Mouse (Mus musculus): ENCODE results near the gene Tnfsf12.
"Not testable (repeated sequence)": the region's sequence is repeated elsewhere in the genome, so short reads cannot be mapped to it uniquely, and the experiment has no call there.

Tnfsf12 gene

DNA sequence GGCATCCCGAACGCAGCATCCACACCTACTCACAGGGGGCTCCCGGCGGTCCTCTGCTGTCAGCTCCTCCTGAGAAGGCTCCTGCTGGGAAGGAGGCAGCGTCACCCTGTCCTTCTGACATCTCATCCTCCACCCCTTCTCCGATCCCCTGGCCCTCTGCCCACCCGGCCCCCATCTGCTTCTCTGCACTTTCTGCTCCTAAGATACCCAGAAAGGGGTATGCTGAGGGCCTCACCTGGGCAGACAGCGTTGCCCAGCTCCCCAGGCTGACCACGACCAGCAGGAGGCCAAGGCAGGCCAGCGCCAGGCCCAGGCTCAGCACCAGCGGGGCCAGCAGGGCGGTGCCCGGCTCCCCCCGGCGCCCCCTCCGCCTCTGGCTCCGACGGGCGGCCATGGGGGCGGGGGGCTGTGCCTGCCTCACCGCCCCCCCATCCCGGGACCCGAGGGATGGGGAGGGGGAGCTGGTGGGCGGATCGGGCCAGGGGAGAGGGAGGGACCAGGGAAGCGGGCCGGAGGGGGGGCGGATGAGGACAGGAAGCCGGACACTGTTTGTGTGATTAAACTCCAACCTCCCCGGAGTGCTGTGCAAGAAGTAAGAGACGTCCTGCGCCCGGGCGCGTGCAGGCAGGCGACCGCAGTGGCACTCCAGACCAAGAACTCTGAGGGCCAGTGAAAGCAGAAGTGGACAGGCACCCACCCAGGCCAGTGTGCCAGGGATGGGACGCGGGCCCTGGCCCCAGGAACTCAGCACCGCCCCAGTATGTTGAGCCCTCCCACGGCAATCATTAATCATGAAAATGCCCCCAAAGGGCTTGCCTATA, at the start of gene Tnfsf12, which contains the start of gene Tnfsfm13:
TSS of gene Tnfsf12 (minus strand) at position 489 of the 821 bp plus-strand sequence.
TSS of gene Tnfsfm13 (minus strand) at position 738 of the 821 bp plus-strand sequence.
- in situ Hi-C loops (cut with MboI, MseI): no loop called here

GRCm38 (mm10) chr11:69731408-69731807, 35.8 kb upstream of the Tnfsf12 start:
- in situ Hi-C loops (cut with MboI, MseI): not testable (repeated sequence)

DNA sequence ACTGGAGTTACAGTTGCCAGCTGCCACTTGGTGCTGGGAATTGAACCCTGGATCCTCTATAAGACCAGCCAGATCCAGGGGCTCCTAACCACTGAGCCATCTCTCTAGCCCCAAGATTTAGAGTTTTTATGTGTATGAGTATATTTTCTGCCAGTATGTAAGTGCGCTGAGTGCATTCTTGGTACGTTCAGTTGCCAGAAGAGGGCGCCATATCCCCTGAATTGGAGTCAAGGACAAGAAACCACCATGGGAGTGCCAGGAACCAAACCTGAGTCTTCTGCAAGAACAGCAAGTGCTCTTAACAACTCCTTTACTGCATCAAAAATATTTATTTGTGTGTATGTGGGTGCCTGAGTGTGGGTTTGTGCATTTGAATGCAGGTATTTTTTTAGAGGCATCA, 33.4 kb upstream of the Tnfsf12 start:
- in situ Hi-C loops (cut with MboI, MseI): no loop called here

GRCm38 (mm10) chr11:69725951-69726350, 30.3 kb upstream of the Tnfsf12 start:
- in situ Hi-C loops (cut with MboI, MseI): no loop called here

DNA sequence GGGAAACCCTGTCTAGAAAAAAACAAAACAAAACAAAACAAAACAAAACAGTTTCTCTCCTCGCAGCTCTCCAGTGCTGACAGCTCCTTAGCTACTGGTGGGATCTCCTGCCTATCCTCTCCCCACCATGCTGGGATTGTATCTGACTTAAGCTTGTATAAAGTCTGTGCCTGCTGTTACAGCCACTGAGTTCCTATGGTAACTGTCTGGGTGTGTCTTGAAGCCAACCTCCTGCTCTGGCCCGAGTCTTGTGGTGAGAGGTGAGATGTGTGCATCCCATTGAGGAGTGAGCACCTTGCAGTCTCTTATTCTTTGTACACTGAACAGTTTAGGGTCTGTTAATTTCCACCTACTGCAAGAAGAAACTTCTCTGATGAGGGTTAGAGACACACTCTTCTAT, 27.4 kb upstream of the Tnfsf12 start:
- in situ Hi-C loops (cut with MboI, MseI): loop anchor here (5.0 kb wide), 1 partner anchor 36 kb away; the partner anchor contains the start of gene Tnfsf13

GRCm38 (mm10) chr11:69720852-69721251, 25.2 kb upstream of the Tnfsf12 start:
- in situ Hi-C loops (cut with MboI, MseI): loop anchor here (5.0 kb wide), 1 partner anchor 34 kb away; the partner anchor contains the start of gene Tnfsf13

- in situ Hi-C loops (cut with MboI, MseI): no loop called here
These were observed 23.8 kb upstream of the Tnfsf12 start for GRCm38 (mm10) chr11:69719423-69719822.

DNA sequence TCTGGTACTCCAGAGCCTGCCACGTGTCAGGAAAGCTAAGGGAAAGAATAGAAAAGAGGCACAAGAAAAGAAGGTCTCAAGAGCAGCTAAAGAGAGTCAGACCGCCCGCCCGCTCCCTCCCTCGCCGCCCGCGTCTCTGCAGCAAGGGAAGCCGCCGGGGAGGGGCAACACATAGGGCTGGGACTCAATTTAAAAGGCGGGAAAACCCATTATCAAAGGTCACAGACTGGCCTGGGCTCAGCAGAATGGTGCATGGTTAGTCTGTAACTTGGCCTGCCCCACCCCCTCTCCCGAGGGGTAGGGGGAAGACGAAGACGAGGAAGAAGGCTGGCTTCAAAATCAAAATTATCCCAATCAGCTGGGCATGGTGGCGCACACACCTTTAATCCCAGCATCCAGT, 23.0 kb upstream of the Tnfsf12 start:
- in situ Hi-C loops (cut with MboI, MseI): no loop called here

DNA sequence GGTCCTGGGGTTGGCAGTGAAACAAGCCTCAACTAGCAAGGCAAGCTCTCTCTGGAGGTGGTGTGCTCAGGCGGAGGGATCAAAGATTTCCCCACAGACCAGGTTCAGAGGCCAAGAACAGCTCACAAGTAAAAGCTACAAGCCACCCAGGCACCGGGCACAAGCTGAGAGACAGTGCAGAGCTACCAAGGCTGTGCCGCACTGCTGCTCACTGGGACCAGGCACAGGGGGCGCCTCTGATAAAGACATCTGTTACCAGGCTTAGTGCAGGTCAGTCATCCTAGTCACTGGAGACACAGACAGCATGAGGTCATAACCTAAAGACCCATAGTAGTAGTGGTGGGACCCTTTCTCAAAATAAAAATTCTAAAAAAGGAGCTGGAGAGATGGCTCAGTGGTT, 21.3 kb upstream of the Tnfsf12 start:
- in situ Hi-C loops (cut with MboI, MseI): no loop called here

DNA sequence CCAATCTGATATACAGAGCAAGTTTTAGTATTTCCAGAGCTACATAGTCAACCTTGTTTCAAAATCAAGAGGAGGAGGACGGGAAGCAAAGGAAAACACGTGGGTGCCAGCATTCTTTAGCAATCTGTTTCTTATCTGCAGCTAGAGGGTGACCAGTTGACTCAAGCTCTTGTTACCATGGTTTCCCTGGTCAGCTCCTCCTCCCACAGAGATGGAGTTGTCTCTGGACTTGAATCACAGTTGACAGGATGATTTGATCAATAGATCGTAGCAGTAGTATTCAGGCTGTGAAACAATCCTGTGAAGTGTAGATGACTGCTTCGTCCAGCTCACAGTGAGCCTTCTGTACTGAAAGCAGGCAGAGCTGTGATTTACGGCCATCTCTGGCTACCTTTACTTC, 20.3 kb upstream of the Tnfsf12 start:
- in situ Hi-C loops (cut with MboI, MseI): no loop called here

GRCm38 (mm10) chr11:69715482-69715881, 19.8 kb upstream of the Tnfsf12 start:
- in situ Hi-C loops (cut with MboI, MseI): no loop called here

GRCm38 (mm10) chr11:69714636-69715329, 19.1 kb upstream of the Tnfsf12 start:
- in situ Hi-C loops (cut with MboI, MseI): no loop called here

DNA sequence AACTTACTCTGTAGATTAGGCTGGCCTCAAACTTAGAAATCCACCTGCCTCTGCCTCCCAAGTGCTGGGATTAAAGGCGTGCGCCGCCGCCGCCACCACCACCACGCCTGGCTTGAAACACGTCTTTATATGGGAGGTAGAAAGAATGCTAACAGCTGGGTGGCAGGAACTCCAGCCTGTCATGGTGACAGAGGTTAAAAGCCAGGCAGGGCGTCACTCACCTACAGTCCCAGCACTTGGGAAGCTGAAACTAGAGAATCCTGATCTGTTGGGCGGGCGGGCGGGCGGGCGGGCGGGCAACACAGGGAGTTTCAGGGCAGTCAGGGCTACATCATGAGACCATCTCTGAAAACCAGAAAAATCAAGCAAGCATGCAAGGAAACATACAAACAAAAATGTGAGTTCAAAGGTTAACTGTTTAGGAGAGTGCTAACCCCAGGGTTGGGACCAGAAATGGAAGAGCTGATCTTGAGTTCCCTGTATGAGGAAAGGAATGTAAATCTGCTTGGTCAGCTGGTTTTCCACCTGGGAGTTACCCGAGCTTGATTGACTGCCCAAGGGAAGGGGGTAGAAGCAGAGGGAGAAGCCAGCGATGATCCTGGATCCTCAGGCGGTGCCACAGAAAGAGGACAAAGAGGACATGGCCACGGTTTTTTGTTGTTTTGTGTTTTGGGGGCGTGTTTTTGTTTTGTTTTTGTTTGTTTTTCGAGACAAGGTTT, 17.5 kb upstream of the Tnfsf12 start:
- in situ Hi-C loops (cut with MboI, MseI): no loop called here

- in situ Hi-C loops (cut with MboI, MseI): no loop called here
These were observed 15.4 kb upstream of the Tnfsf12 start for GRCm38 (mm10) chr11:69711082-69711481.

- in situ Hi-C loops (cut with MboI, MseI): no loop called here
These were observed 14.8 kb upstream of the Tnfsf12 start for GRCm38 (mm10) chr11:69710470-69710869.

DNA sequence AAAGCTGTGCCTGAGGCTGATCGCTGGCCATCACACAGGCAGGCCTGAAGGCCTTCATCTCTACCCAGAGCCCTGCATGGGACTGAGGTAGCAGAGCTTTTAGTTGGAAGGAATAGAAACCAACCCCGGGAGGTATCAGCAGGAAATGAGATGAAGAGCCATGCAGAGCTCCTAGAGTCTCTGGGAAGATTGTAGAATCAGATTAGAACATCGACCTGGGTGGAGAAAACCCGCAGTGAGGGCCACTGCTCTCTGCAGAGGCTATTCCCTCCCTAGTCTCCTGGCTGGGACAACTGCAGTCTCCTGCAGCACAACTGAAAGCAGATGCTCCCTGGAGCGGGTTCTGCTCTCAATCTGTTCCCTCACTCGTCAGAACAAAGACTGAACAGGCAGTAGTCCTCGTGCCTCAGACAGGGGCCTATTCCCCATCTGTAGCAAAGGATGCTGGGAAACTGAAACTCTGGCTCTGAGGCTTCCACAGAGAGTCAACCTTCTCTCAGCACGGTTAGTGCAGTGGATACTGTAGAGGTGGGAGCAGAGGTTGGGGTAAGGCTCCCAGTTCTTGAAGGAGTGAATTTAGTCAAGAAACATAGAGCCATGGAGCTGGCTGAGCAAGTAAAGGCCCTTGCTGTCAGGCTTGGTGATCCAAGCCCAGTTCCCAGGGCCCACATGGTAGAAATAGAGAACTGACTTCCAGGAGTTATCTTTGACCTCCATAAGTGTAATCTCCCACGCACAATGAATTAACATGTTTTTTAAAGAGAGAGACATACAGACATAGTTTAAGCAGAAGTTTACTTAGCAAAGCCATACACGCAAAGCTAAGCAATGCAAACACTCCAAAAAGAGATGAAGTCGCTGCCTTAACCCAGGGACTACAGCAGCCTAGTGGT, 14.2 kb upstream of the Tnfsf12 start:
- in situ Hi-C loops (cut with MboI, MseI): no loop called here

DNA sequence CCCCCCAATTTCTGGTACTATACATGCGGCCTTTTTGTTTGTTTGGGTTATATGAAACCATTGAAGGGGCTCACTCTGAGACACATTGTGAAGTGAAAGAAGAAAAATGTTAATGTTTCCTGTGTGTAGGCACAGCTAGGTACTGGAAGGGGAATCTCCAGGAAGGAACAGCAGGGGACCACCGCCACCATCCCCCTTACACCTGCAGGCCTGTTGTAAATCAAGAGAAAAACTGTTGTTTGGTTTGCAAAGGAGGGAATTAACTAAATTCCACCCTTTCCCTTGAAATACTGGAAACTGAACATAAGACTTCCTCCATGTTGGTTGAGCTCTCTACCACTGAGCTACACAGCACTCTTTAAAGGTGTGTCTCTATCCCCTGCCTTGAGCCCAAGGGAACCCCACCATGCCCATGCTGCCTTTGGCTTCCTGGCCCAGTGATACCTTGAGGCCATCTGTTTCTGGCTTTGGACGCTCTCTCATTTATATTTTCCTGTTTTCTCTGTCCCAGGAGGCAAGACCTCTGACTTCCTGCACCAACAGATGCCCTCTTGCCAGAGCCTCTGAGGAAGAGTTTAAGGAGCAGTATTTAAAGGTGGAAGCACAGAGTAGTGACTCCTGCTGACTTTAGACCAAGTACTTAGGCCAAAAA, 13.1 kb upstream of the Tnfsf12 start:
- in situ Hi-C loops (cut with MboI, MseI): no loop called here

- in situ Hi-C loops (cut with MboI, MseI): no loop called here
These were observed 12.3 kb upstream of the Tnfsf12 start for GRCm38 (mm10) chr11:69707873-69708381.

- in situ Hi-C loops (cut with MboI, MseI): no loop called here
These were observed 11.8 kb upstream of the Tnfsf12 start for GRCm38 (mm10) chr11:69707480-69707847.

DNA sequence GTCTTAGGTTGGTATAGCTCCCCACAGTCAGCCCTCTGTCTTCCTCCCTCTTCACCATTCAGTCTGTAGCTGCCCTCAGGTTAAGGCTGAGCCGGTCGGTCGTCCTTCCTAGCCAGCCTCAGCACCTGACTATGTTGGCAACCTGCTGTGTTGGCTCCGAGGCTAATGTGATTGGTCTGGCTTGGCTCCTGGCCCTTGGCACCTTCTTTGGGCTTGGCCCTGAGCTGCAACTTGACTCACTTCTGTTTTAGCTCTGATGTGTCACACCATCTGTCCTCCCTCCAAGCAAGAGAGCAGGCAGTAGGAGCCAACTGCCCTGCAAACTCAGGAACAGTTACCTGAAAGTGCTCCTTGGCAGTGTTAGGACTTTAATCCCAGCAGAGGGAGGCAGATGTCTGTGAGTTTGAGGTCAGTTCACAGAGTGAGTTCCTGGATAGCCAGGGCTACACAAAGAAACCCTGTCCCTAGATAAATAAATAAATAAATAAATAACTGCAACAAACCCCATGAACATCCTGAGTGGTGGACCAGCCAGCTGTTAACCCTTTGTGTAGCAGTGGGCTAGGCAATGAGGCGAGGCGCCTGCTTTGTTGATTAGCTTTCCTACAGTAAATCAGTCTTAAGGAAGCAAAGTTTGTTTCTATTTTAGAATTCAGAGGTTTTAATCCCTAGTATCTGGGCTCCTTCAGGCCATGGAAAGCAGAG, 11.3 kb upstream of the Tnfsf12 start:
- in situ Hi-C loops (cut with MboI, MseI): no loop called here
